ENCODE assay signal across 8 mouse cellular contexts in the genomic region with DNA sequence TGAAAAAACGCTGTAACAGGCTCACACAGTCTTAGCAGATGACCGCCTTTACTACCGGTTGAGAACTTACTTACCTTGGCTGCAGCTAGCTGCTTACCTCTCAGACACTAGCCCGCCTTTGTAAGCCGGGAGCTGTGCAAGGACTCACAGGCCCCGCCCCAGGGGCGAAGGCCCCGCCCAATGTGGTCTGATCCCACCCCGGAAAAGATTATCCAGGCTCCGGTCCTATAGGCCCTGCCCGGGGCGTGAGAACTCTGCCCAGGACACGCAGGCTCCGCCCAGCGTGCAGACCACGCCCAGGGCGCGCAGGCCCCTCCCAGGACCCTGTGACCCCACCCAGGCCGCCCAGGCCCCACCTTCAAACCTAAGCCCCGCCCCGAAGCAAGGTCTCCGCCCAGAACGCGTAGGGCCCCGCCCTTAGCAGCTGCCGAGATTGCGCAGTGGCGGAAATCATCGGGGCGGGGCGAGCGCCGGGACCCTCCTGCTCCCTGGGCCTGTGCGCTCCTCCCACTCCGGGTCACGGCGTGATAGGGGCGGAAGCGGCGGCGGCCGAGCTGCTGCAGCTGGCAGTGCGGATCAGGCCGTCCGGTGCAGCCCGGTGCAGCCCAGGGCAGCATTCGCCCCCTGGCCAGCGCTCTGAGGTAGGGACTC. TPM values are rescaled to one million over a fixed set of nuclear protein-coding genes. Genes with fewer than 3 reads are reported as not detected.
DNase-seq lines count a peak whose midpoint lies in the region; ATAC-seq and TF ChIP-seq lines count a peak whose summit lies in the region.

TSS of gene Kdm1b (plus strand) at position 470 of the 651 bp plus-strand sequence.

- DNase-seq in CD4-positive helper T cell, adult 2 months (ENCODE audit: low read depth, low spot score) = peak; percentile 98
- DNase-seq in brain, embryonic 18.5 days (ENCODE audit: low read depth, low spot score) = peak; percentile 89
- DNase-seq in kidney, postnatal 0 days (ENCODE audit: low spot score) = peak; percentile 98
- peak; percentile 100 for DNase-seq in liver, embryonic 11.5 days (ENCODE audit: low spot score)
- DNase-seq in naive thymus-derived CD4-positive, alpha-beta T cell, adult 2 months (ENCODE audit: low read depth) = peak; percentile 99

- H3K27ac ChIP-seq in heart, embryonic 12.5 days (ENCODE audit: poor library complexity, severe bottlenecking) = no peak within 1 kb of the TSS
- peak within 1 kb of the TSS; percentile 78 for H3K27ac ChIP-seq in kidney, postnatal 0 days
- peak within 1 kb of the TSS; percentile 9; the same call in 1 of the 2 replicates for H3K27ac ChIP-seq in liver, embryonic 11.5 days (ENCODE audit: low read depth, low read length)
- H3K27ac ChIP-seq in stomach, embryonic 14.5 days (ENCODE audit: low read length) = peak within 1 kb of the TSS; percentile 66; the same call in 1 of the 2 replicates

- ATAC-seq in erythroid progenitor cell, adult 5-6 weeks (replicated peaks; ENCODE audit: low FRiP score, poor library complexity, severe bottlenecking) = peak; percentile 94
- peak; percentile 98 for ATAC-seq in heart, embryonic 12.5 days (ENCODE audit: insufficient number of reproducible peaks, low FRiP score)
- ATAC-seq in kidney, postnatal 0 days (replicated peaks; ENCODE audit: low FRiP score, low read depth) = peak; percentile 97
- peak; percentile 97 for ATAC-seq in liver, embryonic 11.5 days (replicated peaks; ENCODE audit: low FRiP score)
- peak; percentile 97 for ATAC-seq in stomach, embryonic 14.5 days (ENCODE audit: insufficient number of reproducible peaks, insufficient read depth, low FRiP score, low read depth)

- TF ChIP-seq CTCF in kidney, postnatal 0 days (IDR thresholded peaks at IDR 0.05; ENCODE audit: low read depth) = no peak

- H3K9ac ChIP-seq in heart, embryonic 12.5 days = peak within 1 kb of the TSS; percentile 80
- peak within 1 kb of the TSS; percentile 78 for H3K9ac ChIP-seq in kidney, postnatal 0 days (ENCODE audit: low read depth, low read length)
- H3K9ac ChIP-seq in liver, embryonic 11.5 days (ENCODE audit: low read depth, low read length) = peak within 1 kb of the TSS; percentile 76
- peak within 1 kb of the TSS; percentile 69 for H3K9ac ChIP-seq in stomach, embryonic 14.5 days (replicated peaks; ENCODE audit: low read depth, low read length)

- no peaks in the 10 kb centered on the region for H3K36me3 ChIP-seq in heart, embryonic 12.5 days
- H3K36me3 ChIP-seq in kidney, postnatal 0 days (ENCODE audit: insufficient read depth, low read length) = no peaks in the 10 kb centered on the region
- no peaks in the 10 kb centered on the region for H3K36me3 ChIP-seq in liver, embryonic 11.5 days (ENCODE audit: control insufficient read depth, insufficient read depth, low read length)
- no peaks in the 10 kb centered on the region for H3K36me3 ChIP-seq in stomach, embryonic 14.5 days (ENCODE audit: control insufficient read depth, insufficient read depth, low read length)

- H3K9me3 ChIP-seq in heart, embryonic 12.5 days (replicated peaks) = no peaks in the 10 kb centered on the region
- H3K9me3 ChIP-seq in kidney, postnatal 0 days (replicated peaks; ENCODE audit: low read length) = no peaks in the 10 kb centered on the region
- H3K9me3 ChIP-seq in liver, embryonic 11.5 days (ENCODE audit: control insufficient read depth, low read length) = no peaks in the 10 kb centered on the region
- no peaks in the 10 kb centered on the region for H3K9me3 ChIP-seq in stomach, embryonic 14.5 days (ENCODE audit: control insufficient read depth, low read depth, low read length)

- H3K4me1 ChIP-seq in heart, embryonic 12.5 days (replicated peaks) = peaks cover 10% of the 10 kb centered on the region
- H3K4me1 ChIP-seq in kidney, postnatal 0 days (replicated peaks; ENCODE audit: insufficient read depth, low read length) = peaks cover 8% of the 10 kb centered on the region; the same call in 1 of the 2 replicates
- H3K4me1 ChIP-seq in liver, embryonic 11.5 days (replicated peaks; ENCODE audit: control insufficient read depth, insufficient read depth, low read length) = peaks cover 7% of the 10 kb centered on the region
- peaks cover 11% of the 10 kb centered on the region; the same call in 1 of the 2 replicates for H3K4me1 ChIP-seq in stomach, embryonic 14.5 days (ENCODE audit: control insufficient read depth, insufficient read depth, low read length)

- H3K27me3 ChIP-seq in heart, embryonic 12.5 days (replicated peaks) = no peaks in the 10 kb centered on the region
- no peaks in the 10 kb centered on the region for H3K27me3 ChIP-seq in kidney, postnatal 0 days (ENCODE audit: insufficient read depth, low read length)
- no peaks in the 10 kb centered on the region for H3K27me3 ChIP-seq in liver, embryonic 11.5 days (replicated peaks; ENCODE audit: control insufficient read depth, insufficient read depth, low read length)
- H3K27me3 ChIP-seq in stomach, embryonic 14.5 days (ENCODE audit: control insufficient read depth, insufficient read depth, low read length) = no peaks in the 10 kb centered on the region

- H3K4me3 ChIP-seq in heart, embryonic 12.5 days = peak within 1 kb of the TSS; percentile 85
- peak within 1 kb of the TSS; percentile 69 for H3K4me3 ChIP-seq in kidney, postnatal 0 days (replicated peaks; ENCODE audit: low read depth, low read length)
- H3K4me3 ChIP-seq in liver, embryonic 11.5 days (ENCODE audit: low read depth, low read length) = peak within 1 kb of the TSS; percentile 90
- peak within 1 kb of the TSS; percentile 79 for H3K4me3 ChIP-seq in stomach, embryonic 14.5 days (ENCODE audit: low read depth, low read length)

- peak within 1 kb of the TSS; percentile 99 for H3K4me2 ChIP-seq in heart, embryonic 12.5 days
- H3K4me2 ChIP-seq in kidney, postnatal 0 days (ENCODE audit: low read length) = peak within 1 kb of the TSS; percentile 99
- peak within 1 kb of the TSS; percentile 100 for H3K4me2 ChIP-seq in liver, embryonic 11.5 days
- H3K4me2 ChIP-seq in stomach, embryonic 14.5 days (replicated peaks; ENCODE audit: low read depth, low read length) = peak within 1 kb of the TSS; percentile 100

- WGBS in heart, embryonic 12.5 days = under 1% methylated on average over 48 of the region's 48 CpGs
- under 1% methylated on average over 48 of the region's 48 CpGs for whole genome bisulfite sequencing in kidney, postnatal 0 days
- under 1% methylated on average over 48 of the region's 48 CpGs for WGBS in liver, embryonic 11.5 days
- under 1% methylated on average over 48 of the region's 48 CpGs for WGBS in stomach, embryonic 14.5 days

RNA-seq across cellular contexts. Expression of gene Kdm1b, which starts in this region (rescaled TPM):
- 3.4 and 4.3 TPM in 2 replicates for total RNA-seq in erythroid progenitor cell, adult 5-6 weeks (2015; ENCODE audit: low replicate concordance)
- 6.8 and 9.8 TPM in 2 replicates for total RNA-seq in erythroid progenitor cell, adult 5-6 weeks (2017; ENCODE audit: low replicate concordance)
- 9.0 and 9.3 TPM in 2 replicates for polyA plus RNA-seq in heart, embryonic 12.5 days (2016; fragmentation: Nextera tagmentation; extraction: Ambion mirVana)
- 11.6 and 12.9 TPM in 2 replicates for polyA plus RNA-seq in kidney, postnatal 0 days (2015; fragmentation: Nextera tagmentation; extraction: Ambion mirVana)
- polyA plus RNA-seq in liver, embryonic 11.5 days (2014; fragmentation: Nextera tagmentation; extraction: Ambion mirVana) = 8.7 and 9.2 TPM in 2 replicates
- 15.4 and 16.1 TPM in 2 replicates for polyA plus RNA-seq in stomach, embryonic 14.5 days (2014; fragmentation: Nextera tagmentation; extraction: Ambion mirVana)
